Mouse (Mus musculus) left cerebral cortex, adult 18-20 months (tissue): ENCODE measurements at regions not wholly inside any gene's neighbourhood (a gene's known extent, or its start where the extent isn't known, plus 50 kb on each side); places are given as distances from the start of the nearest gene placed in this dataset.

Source experiments
- DNase-seq, 2 experiments: peaks; one replicate each; pipeline ENCODE4 v3.0.0; 2021 to 2022; ENCODE audit warnings: low spot score in 2 of 2, mixed read lengths in 1 of 2

DNA sequence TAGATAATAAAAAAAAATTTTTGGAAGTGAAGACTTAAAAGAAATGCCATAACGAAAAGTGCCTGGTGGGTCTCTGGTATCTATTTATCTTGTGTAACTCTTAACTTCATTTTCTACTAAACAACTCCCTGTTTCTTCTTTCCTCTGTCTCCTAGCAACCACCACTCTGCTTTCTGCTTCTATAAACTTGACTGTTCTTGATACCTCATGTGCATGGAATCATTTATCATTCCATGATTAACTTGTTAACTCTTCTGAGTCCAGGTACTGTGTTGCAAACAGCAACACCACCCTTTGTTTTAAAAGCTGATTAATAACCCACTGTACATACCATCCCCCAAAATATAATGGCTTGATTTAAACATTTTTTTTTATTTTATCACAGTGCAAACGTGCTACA is 325.0 kb downstream of the Mettl4 start:
- no peak for DNase-seq

DNA sequence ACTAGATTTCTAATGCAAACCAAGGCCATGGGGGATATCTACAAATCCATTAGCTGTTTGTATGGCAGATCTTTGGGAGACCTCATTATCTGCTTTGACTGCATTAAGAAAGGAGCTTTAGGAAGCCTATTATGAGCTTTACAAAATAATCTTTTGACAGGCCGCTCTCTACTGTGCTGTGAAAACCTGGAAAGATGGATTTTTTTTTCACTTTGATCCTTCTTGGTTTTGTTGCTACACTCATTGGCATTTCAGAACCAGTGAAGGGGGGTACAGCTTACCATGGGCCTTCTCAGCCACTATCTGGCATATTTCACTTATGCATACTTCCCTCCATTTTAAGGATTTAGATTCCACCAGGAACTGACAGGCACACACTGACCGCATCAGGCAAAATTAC is 366.8 kb downstream of the Mettl4 start:
- DNase-seq = no peak

DNA sequence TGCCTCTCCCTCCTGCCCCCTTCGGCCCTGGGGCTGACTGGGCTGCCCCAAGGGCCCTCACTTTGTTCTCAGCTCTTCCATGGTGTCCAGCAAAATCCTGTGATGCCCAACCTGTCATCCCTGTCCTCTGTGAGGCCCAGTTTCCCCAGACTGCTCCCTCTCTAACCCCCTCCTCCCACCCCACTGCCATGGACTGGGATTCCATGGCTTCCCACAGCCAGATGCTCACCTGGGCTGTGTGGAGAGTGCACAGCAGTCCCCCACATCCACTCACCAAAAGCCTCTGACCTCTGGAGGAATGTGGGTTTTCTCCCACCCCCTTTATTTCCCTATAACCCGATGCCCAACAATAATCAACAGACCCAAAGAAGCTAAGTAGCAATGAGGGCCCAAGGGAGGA is 414.1 kb downstream of the Mettl4 start:
- no peak for DNase-seq

DNA sequence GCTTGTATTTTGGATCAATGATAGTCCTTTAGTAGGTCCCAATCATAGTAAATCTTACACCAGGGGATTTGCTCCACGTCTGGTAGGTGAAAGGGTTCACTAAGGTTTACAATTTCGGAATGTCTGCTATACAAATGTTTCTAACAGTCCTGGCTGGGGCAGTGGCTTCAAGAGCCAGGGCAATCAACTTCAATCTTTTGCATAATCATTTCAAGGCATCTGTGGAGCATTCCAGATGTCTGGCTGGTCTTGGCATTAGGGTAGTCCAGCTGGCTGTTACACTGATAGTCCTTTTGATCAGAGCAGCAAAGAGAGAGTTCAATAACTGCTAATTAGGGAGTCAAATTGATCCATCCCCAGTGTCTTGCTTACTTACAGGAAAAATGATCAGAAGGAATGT is 423.6 kb downstream of the Mettl4 start:
- no peak for DNase-seq

DNA sequence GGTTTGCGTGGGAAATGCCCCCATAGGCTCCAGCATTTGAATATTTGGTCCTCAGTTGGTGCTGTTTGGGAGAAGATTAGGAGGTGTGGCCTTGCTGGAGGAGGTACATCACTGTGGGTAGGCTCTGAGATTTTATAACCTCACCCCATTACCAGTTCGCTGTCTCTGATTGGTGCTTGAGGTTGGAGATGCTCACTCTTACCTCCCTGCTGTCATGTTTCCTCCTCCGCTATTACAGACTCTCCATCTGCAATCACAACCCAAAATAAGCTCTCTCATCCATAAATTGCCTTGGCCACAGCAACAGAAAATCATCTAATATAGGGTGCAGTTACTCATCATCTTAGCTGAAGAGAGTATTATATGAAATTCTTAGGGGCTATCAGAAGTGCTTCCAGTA is 458.6 kb downstream of the Mettl4 start:
- no peak for DNase-seq

DNA sequence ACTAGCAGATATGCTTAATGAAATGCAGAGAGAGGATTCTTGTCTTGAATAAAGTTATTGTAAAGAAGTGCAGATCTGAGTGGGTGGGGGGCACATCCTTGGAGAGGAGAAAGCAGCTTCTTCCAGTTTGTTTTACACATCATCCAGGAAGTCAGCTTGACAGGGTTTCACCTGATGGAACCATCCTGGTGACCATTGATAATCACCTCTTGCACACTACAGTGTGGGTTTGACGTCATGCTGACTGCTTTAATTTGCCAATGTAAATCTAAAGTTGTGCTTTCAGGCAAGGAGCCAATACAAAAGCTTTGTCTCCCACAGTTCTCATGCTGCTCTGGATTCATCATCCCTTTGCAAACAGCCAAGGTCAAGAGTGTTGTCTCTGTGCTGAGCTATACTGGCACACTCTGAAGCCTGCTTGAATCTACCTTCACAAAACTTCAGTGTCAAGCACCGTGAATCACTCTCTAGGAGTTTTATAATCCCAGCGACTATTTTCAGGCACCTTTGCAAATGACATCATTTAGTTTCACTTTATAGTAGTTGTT is 462.1 kb downstream of the Mettl4 start:
- no peak for DNase-seq

DNA sequence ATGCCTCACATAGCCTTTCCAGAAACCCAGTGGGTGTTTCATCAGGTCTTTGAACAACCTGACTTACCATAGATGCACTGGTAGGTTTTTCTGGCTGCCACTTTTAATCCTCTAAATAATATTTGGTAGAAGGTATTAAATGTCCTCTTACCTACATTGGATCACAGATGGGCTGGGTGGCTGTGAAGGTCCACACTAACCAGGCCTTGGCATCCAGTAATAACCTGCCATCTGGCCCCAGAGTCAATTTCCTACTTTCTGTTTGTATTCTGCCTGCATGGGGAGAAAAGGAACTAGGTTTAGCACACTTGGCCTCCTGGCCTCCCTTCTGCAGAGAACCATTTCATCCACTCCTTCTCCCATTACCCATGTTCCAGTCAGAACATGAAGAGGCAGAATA is 473.0 kb downstream of the Mettl4 start:
- no peak for DNase-seq

DNA sequence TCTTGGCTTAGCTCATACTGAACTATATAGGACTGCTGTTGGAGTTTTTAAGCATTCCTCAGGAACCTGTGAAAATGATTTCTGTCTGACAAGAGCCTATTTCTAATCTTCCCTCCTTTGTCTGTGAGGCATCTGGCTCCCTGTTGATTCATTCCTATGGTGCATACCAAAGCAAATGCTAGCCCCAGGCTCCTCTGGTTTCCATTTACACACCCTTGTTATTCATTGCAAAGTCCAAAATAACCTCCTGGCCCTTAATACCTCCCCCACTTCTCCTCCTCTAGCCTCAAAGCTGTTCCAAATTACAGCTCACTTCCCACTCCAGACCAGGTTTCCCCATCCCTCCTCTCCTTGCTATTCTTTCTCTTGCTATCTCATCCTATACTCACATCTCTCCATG is 480.1 kb downstream of the Mettl4 start:
- DNase-seq = no peak

DNA sequence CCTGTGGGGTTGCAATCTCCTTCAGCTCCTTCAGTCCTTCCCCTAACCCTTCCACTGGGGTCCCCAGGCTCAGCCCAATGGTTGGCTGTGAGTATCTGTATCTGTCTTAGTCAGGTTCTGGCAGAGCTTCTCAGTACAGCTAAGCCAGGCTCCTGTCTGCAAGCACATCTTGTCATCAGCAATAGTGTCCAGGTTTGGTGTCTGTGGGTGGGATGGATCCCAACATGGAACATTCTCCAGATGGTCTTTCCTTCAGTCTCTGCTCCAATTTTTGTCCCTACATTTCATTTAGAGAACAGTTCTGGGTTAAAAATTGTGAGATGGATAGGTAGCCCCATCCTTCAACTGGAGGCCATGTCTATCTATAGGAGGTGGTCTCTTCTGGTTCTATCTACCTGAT is 494.2 kb downstream of the Mettl4 start:
- peak; percentile 45 to 58 for DNase-seq

DNA sequence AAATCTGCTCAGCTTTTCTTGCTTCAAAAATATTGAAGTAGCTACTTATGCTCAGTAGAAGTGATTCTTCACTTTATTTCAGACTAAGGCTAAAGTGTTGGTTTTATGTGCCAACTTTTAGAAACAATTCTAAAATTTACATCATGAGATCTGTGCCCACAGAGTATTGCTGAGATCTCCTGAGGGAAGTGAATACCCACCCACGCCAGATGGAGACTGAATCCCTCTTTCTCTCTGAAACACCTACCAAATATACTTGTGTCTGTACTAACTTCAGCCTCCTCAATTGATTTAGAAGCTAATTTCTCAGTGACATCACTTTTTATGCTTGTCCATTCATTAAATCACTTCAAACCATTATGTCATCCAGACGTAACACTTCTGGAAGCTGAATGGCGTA is 495.0 kb downstream of the Mettl4 start:
- DNase-seq = peak; percentile 46 to 59

DNA sequence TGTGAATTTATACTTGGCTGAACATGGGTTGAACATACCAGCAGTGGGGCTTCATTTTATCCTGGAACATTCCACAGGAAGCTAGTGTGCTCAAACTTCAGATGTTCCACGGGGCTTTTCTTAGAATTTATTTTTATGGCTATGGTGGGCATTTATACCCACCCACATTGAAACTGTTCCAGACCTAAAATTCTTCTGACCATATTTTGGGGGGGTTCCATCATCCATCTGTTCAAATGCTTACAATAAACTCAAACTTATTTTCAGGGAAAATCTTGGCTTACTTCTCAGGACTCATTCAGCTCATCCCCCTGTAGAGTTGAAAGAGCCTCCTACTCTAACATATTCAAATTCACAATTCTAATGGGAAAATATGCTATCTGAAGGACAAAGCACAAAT is 506.0 kb downstream of the Mettl4 start:
- DNase-seq = no peak

DNA sequence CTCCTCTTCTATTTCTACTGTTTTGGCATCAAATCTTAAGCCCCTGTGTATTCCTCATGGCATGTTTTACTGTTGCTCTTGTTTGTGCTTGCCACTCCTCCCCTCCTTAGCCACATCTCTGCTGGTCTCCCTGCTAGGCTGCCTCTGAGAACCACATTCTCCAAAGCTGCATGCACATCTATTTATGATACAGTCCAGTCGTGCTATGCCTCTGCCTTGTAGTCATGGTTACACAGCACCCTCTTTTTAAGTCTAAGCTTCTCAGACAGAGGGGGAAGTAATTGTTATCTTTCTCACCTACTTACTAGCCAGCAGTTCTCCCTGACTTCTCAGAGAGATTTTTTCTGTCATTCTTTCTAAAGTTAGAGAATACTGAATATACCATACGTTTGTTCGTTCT is 523.7 kb downstream of the Mettl4 start:
- DNase-seq = peak; percentile 6 to 26
